Mouse (Mus musculus) testis, adult 2 months (tissue): ENCODE results near the gene Syngr2.

ENCODE experiments used
- CTCF ChIP-seq: fragments of 200-500 bp; IDR thresholded peaks from 2 replicates; pipeline ENCODE4 v1.5.1; 2012; ENCODE audit warnings: low read depth, mild to moderate bottlenecking, inconsistent platforms, low read length, moderate library complexity; ENCODE audit not compliant: control insufficient read depth, insufficient read depth, insufficient replicate concordance
- POLR2A ChIP-seq: fragments of 200-500 bp; IDR thresholded peaks from 2 replicates; pipeline ENCODE4 v1.6.1; 2012; ENCODE audit warnings: low read depth, mild to moderate bottlenecking, inconsistent platforms, low read length, moderate library complexity; ENCODE audit not compliant: control insufficient read depth

DNA sequence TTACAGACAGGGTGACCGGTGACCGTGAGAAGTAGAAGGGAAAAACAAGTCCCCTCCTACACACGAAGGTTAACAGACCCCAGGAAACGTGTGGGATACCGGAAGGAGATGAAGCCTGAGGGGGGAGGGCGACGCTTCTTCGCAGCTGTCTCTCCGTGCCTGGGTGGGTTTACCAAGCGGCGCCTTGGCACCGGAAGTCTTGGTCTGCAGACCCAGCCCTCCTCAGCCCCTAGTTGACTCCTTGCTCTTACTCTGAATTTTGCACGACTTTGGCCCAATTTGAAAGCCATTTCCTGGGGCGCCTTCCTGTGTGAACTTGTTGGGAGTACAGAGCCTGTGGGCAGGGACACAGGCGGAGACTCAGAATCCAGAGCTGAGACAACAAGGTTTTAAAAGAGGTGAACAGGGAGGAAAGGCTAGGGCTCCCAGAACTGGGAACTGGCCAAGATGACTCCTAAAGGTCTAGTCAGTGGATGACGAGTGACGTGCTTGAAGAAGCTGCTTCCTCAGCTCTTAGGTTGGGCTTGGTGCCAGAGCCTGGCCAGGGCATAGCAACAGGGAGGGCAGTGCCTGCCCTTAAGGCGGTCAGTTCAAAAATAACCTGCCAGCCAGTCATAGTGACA lies 28.2 kb upstream of the Syngr2 start:
- TF ChIP-seq CTCF: no peak
- no peak for TF ChIP-seq POLR2A
